Mouse (Mus musculus) brain, embryonic 18.5 days (tissue): ENCODE results near the gene Slmap.
"Not testable (repeated sequence)": the region's sequence is repeated elsewhere in the genome, so short reads cannot be mapped to it uniquely, and the experiment has no call there.

ENCODE experiments used
- DNase-seq: peaks from one replicate; pipeline ENCODE4 v3.0.0-alpha.2; 2012; ENCODE audit warnings: low read depth, low spot score

Gene Slmap

GRCm38 (mm10) chr14:26398508-26399160 lies 136.1 kb downstream of the Slmap start:
- no peak for DNase-seq

- DNase-seq, result no peak
These were observed 142.9 kb downstream of the Slmap start for GRCm38 (mm10) chr14:26391866-26392265.

GRCm38 (mm10) chr14:26388961-26389360 lies 145.8 kb downstream of the Slmap start:
- DNase-seq, result not testable (repeated sequence)

- not testable (repeated sequence) for DNase-seq
These were observed 147.7 kb downstream of the Slmap start for GRCm38 (mm10) chr14:26386999-26387398.

GRCm38 (mm10) chr14:26385659-26386058 lies 149.1 kb downstream of the Slmap start:
- DNase-seq, result not testable (repeated sequence)

- no peak for DNase-seq
These were observed 155.7 kb downstream of the Slmap start for GRCm38 (mm10) chr14:26379071-26379470.

- DNase-seq, result peak; percentile 1
These were observed 158.1 kb downstream of the Slmap start for GRCm38 (mm10) chr14:26376652-26377051.
